Mouse (Mus musculus) NIH3T3 (cell line): ENCODE data around the gene Idnk.

Experiments used
- DNase-seq: peaks from one replicate; pipeline ENCODE4 v3.0.0-alpha.2; 2012; ENCODE audit warnings: low read depth

The Idnk gene

GRCm38 (mm10) chr13:58194908-58195307 is 37.5 kb downstream of the Idnk start:
- DNase-seq = no peak

GRCm38 (mm10) chr13:58197211-58197610 is 39.8 kb downstream of the Idnk start:
- DNase-seq = no peak

GRCm38 (mm10) chr13:58197981-58198640 is 40.7 kb downstream of the Idnk start:
- no peak for DNase-seq

- DNase-seq = no peak
Observed at GRCm38 (mm10) chr13:58201343-58201742, 43.9 kb downstream of the Idnk start.

GRCm38 (mm10) chr13:58201908-58202307 is 44.5 kb downstream of the Idnk start:
- no peak for DNase-seq

GRCm38 (mm10) chr13:58202903-58203302 is 45.5 kb downstream of the Idnk start:
- no peak for DNase-seq

GRCm38 (mm10) chr13:58204202-58204601 is 46.8 kb downstream of the Idnk start:
- no peak for DNase-seq

GRCm38 (mm10) chr13:58204986-58205385 is 47.5 kb downstream of the Idnk start:
- no peak for DNase-seq

GRCm38 (mm10) chr13:58206084-58206483 is 48.6 kb downstream of the Idnk start:
- DNase-seq = no peak

GRCm38 (mm10) chr13:58210441-58210840 is 53.0 kb downstream of the Idnk start:
- peak; percentile 44 for DNase-seq

- no peak for DNase-seq
Observed at GRCm38 (mm10) chr13:58212530-58212929, 55.1 kb downstream of the Idnk start.

- no peak for DNase-seq
Observed at GRCm38 (mm10) chr13:58213801-58214200, 56.4 kb downstream of the Idnk start.
